Mouse (Mus musculus) right cerebral cortex, postnatal 36 days (tissue): ENCODE measurements at regions not wholly inside any gene's neighbourhood (a gene's known extent, or its start where the extent isn't known, plus 50 kb on each side); places are given as distances from the start of the nearest gene placed in this dataset.
A peak's percentile ranks its signal among the peaks of the same experiment; 100 is the strongest.

Source experiments
- DNase-seq, 2 experiments: peaks; one replicate each; pipeline ENCODE4 v3.0.0; 2022; ENCODE audit warnings: low spot score in 2 of 2, mixed read lengths in 1 of 2

- no peak for DNase-seq
Measured at GRCm38 (mm10) chr13:16668652-16669051, 657.0 kb downstream of the Inhba start.

DNA sequence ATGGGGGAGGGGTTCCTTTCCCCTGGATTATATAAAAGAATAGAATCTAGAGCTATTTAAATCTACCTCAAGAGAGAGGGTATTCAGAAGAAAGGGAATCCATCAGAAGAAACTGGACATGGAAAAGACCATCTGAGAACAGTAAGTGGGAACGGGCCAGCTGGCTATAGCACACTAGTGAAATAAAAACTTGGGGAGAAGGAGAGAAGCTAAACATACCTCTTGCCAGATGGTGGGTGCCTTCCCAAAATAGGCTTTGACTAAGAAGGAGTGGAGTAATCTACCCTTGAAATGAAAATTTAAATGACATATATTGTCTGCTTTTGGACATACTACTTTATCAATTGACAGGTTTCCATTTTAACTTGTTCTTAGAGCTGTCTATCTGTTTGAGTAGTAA lies 657.6 kb downstream of the Inhba start:
- DNase-seq = peak in 1 of 2 experiments; percentile 45

DNA sequence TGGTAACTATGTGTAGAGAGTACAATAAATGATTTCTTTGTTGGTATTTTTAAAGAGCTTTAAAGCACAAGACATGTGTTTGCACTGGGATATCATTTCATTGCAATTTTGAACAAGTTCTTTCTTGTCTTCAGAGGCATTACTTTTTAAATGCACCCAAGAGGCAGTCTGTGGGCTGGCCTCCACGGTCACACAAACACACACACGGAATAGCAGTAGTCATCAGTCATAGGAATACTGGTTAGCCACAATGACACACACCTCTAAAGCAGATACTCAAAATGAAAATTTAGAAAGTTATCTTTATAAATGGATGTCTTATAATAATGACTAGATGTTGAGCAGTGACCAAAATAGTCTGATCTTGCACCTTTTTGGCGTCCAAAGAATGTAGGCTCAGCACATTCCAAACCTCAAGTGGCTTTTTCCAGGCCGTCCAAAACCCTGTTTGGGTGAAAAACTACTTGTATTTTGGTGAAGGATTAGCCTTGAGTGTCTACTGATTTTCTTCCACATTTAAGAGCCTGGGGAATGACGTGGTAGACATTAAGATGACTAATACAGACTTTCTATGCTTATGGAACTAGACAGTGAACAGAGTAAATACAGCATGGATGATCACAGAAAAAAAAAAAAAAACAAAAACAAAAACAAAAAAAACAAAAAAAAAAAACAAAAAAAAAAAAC lies 658.5 kb downstream of the Inhba start:
- DNase-seq = no peak

- DNase-seq = no peak
Measured at GRCm38 (mm10) chr13:16670736-16671135, 659.1 kb downstream of the Inhba start.

DNA sequence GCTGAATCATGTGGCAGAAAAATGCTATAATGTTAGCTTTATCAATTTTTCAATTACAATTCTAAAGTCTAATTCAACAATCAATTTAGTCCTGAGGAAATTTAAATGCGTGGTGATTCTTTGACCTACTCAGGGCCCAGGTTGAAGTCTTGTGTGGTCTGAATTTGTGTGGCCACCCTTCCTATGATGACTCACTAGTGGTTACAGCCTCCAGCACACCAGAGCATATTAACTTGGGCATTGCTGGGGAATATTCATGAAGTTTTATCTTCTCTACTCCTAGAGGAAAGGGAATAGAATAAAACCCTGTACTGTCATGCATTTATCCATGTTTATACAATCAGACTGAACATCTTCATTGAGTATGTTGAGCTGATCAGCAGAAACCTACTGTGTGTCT lies 665.2 kb downstream of the Inhba start:
- DNase-seq = no peak

DNA sequence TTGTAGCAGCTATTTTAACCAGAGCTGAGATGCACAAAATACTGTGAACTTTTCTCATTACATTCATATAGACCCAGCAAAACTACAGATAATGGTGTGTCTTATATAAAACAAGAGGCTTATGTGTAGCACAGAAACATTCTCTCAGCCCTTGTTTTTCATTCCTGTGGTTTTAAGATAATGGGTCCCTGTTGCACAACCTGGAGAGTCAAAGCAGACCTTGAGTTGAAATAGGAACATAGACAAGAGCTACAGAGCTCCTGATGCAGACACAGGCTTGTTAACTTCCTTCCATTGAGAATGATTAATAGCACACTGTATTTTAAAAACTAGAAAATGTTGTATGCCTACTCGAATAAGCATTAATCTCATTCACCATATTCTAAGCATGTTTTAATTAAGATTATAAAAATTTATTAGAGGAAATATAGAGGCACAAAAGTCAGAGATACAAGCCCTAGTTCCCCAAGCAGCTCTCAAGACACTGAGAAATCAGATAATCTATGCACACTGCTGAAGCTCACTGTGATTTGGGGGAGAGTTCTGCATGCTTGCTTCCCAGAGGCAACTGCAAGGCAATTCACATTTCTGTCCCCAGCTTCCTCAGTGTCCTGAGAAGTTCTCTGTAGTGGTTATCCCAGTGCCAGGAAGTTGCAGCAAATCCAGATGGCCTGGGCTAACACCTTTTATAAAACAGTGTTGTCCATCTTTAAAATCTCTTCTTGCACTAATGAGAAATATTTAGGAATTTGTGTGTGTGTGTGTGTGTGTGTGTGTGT lies 666.8 kb downstream of the Inhba start:
- DNase-seq = no peak

DNA sequence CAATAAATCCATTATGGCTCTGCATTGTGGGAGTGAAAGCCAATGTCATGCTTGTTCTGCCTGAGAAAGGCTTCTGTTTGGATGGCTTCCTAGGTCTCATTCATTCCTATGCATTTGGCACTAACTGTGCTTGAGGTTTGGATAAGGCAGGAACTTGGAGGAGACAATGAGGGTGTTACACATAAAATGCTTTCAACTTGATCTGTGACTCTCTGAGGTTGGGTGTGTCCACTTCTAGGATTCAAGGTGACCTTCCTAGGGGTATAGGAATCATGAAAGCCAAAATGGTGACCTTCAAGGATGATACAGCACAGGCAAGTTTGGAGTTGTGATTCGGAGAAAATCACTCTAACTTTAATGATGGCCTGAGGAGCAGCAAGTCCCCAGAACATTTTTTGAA lies 682.5 kb downstream of the Inhba start:
- no peak for DNase-seq

GRCm38 (mm10) chr13:16700934-16701333 lies 689.3 kb downstream of the Inhba start:
- DNase-seq = no peak

DNA sequence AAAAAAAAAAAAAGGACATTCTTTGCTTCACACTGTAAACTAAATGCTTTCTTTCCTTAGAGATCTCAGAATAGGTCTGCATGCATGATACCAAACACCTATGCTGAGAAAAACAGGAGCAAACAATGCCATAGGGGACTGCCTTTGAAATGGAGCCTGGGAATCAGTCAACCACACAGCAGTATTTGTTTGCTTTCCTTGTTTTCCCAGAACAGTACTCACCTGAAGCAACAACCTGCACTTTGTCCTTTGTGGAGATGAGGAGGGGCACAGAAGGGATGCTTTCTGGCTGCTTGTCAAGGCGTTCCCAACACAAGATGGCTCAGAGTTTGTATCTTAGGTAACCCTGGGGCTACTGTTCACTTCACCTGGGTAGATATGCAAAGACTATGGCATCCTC lies 690.5 kb downstream of the Inhba start:
- no peak for DNase-seq

- DNase-seq = no peak
Measured at GRCm38 (mm10) chr13:16705217-16706104, 693.8 kb downstream of the Inhba start.

- no peak for DNase-seq
Measured at GRCm38 (mm10) chr13:16706105-16706442, 694.4 kb downstream of the Inhba start.

DNA sequence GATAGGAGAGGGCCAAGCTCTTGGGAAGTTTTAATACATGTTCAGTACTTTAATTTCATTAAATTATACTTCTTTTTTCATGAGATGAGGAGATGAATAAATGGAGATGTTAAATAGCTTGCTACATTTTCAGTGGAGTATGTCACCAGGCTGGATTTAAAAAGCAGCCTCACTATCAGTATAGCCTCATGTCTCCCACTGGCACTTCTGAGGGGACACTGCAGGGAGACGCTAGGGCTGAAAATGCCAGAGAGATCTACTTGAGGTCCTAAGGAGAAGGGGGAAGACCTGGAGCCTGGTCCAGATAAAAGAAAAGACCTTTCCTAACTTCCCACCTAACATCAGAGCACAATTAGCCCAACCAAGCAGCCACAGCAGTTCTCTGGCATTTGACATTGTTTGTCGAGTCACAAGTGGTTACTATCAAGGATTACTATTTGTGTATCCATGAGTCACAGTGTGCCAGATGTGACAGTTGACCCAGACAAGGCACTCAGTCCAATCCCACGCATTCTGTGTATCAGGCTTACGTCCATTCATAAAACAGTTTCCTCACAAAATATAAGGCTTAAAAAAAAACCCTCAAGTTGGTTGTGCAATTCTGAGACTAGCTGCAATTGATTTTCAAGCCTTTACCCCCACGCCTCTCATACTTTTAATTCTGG lies 703.8 kb downstream of the Inhba start:
- DNase-seq = no peak

DNA sequence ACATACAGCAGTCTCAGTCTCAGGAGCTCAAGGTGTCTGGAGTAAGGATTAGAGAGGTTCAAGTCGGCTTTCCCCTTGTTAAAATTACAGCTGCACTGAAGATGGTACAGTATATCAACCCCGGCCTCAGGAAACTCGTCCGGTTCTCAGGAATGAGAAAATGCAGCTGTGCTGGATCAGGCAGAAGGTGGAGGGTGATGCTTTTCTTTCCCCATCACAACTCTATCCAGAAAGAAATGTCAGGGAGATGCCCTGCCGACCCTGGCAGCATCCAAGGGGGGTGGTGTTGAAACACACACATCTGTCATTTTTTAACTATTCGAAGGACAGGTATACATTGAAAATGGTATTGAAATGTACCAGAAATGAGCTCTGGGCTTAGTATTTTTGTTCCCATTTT lies 704.7 kb downstream of the Inhba start:
- DNase-seq = no peak

DNA sequence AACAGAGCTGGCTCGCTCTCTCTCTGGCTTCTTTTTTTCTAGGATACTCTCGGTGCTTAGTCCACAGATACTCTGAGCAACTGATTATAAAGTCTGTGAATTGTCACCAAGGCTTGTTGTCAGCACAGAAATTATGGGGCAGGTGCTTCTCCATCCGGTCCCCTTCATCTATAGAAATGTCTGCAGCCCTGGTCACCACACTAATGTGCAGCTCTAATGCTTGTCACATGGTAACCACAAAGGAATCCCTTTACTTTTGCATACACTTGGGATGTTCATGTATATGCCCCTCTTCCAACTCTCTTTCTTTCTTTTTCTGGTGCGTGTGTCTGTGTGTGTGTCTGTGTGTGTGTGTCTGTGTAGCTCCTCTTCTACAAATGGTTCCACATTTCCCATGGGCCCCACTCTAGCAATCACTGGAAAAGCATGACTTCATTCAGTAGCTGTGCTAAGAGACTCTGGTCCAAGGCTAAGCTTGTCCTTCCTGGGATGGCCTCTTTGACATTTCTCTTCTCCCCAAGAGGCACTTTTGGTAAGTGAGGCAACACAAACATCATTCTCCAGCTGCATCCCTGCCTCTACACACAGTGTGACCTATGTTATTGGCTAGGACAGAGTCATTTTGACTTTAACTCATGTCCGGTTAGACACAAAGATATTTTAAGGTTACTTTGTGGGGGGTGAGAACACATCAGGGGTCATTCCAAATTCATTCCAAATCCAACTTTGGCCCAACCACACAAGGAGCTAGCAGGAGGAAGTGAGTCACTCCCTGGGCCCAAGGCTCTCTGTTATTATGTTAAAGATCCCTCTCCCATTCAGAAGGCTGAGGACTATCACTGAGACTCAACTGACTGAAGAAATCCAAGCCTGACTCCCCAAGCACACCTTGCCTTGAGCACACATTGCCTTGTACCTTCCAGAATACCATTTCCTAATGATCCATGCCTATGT lies 705.4 kb downstream of the Inhba start:
- no peak for DNase-seq

GRCm38 (mm10) chr13:16720090-16720489 lies 708.4 kb downstream of the Inhba start:
- DNase-seq = no peak

- DNase-seq = no peak
Measured at GRCm38 (mm10) chr13:16725350-16725749, 713.7 kb downstream of the Inhba start.

GRCm38 (mm10) chr13:16738313-16738712 lies 726.7 kb downstream of the Inhba start:
- no peak for DNase-seq

DNA sequence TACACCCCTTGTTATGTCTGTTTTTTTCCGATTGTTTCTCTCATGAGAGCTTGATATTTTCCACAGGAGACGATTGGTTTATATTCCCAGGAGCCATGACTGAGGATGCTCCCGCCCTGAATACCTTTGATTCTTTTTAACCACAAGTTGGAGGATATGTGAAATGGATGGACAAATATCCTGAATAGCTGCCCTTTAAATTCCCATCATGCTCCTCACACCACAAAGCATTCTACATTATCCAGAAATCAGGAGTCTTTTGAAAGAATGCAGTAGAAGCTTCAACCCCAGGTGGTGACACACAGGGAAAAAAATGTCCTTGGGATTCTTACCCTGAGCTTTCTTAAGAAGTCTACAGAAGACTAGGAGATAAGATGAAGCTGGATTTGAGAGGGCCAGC lies 727.9 kb downstream of the Inhba start:
- DNase-seq = no peak

DNA sequence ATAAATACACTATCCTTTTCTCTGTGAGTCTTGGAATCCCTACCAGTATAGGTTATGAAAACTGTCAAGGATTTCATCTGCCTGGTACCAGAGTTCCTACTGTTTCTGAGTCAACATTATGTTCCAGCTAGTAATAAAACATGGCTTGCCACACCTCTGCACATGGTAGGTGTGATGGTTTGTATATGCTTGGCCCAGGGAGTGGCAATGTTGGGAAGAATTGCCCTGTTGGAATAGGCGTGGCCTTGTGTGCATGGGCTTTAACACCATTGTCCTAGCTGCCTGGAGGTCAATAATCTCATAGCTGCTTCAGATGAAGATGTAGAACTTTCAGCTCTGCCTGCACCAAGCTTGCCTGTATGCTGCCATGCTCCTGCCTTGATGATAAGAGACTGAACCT lies 732.6 kb downstream of the Inhba start:
- no peak for DNase-seq

GRCm38 (mm10) chr13:16745644-16746043 lies 734.0 kb downstream of the Inhba start:
- DNase-seq = no peak

GRCm38 (mm10) chr13:16746451-16746850 lies 734.8 kb downstream of the Inhba start:
- no peak for DNase-seq
